Mouse (Mus musculus) Muller cell, postnatal 12 days (primary cell): ENCODE measurements around the gene Siah3.

Experiments used
- DNase-seq: peaks from one replicate; pipeline ENCODE4 v3.0.0-alpha.2; 2015; ENCODE audit errors: inconsistent ontology term

Siah3 gene

GRCm38 (mm10) chr14:75463171-75463570 lies 7.4 kb downstream of the Siah3 start:
- DNase-seq, result no peak

- DNase-seq, result no peak
Observed at GRCm38 (mm10) chr14:75468941-75469340, 13.2 kb downstream of the Siah3 start.

GRCm38 (mm10) chr14:75473061-75473930 lies 17.5 kb downstream of the Siah3 start:
- peak; percentile 93 for DNase-seq

DNA sequence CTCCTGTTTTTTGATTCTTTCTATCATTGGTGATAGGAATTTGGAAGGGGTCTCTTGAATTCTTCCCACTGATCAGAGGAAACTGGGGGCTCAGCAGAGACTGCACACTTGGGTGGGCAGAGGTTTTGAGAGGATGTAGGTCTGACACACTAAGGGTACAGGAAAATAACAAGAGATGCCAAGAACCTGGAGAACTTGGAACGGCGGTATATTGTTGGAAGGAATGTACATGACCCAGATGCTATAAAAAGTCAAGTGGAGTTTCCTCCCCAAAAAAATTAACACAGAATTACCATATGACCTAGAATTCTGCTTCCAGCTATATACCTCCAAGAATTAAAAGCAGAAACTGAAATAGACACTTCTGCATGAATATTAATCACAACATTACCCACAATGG lies 20.1 kb downstream of the Siah3 start:
- no peak for DNase-seq

- peak; percentile 43 for DNase-seq
Observed at GRCm38 (mm10) chr14:75482231-75483175, 26.7 kb downstream of the Siah3 start.

- no peak for DNase-seq
Observed at GRCm38 (mm10) chr14:75483176-75483546, 27.4 kb downstream of the Siah3 start.

DNA sequence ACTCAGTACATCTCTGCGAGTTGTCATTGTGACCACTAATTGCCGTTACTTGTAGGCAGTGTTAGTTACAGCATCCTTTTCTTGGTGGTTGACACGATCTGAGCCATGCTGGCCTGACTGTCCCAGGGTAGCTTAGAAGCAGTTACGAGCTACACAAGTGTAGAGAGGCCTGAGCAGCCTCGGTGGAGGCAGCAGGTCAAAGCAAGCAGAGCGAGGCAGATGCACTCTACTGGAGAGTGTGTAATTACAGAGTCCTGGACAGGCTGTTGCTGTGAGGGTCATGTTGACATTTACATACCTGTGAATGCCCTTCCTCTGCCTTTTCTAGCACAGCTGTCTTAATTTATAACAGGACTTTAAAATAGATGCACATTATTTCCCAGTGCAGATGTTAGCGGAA lies 32.1 kb downstream of the Siah3 start:
- no peak for DNase-seq

- DNase-seq, result no peak
Observed at GRCm38 (mm10) chr14:75493555-75494194, 37.9 kb downstream of the Siah3 start.

DNA sequence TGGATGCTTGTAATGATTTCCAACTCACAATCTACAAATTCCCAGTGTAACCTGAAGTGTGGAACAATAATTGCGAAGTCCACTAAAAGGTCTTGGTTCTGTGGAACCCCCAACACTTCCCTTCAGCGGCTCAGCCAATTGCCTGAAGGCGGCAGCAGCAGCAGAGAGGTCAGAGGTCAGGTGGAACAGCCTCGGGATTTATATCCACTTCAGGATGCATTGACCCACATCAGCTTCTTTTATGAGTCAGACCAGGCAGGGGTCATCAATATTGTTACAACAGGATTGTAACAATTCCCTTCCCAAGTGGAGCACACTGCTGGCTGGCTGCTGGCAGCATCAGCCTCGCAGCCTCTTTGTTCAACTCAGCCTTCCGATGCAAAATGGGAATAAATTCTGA lies 39.1 kb downstream of the Siah3 start:
- no peak for DNase-seq

DNA sequence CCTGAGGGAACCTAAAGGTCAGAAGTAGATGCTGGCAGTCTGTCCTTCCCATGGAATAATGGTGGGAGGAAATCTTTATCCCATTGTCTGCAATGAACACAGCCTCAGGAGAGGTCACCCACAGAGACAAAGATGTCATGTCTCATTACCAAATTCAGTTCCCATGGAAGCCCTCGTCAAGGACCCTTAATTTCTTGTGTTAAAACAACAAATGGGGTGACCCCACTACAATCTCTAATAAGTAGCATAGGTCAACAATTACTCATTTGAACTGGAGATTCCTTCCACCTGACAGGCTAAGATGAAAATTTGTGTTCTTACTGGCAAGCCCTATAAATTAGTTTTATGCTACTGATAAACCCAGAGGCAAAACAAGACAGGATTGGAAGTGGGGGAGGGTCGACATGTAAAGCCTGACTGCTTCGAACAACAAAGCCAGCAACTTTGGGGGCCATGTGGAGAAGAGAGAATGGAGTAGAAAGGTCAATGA lies 45.8 kb downstream of the Siah3 start:
- no peak for DNase-seq

DNA sequence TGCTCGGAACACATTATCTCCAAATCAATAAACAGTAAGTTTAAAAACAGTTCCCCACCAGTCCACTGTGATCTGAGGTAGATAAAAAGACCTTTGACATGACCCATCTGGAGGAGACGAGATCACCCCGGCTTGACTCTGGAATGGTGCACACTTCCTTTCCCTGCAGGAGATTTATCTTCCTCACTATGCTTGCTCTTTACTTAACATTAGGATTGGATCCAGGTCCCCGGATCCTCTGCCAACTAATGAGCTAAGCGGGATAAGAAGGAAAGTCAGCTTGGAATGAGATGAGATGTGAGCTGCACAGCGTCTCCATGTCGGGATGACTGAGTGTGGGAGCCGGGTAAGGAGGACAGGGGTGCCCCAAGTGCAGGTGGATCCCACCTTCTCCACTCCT lies 46.7 kb downstream of the Siah3 start:
- no peak for DNase-seq

DNA sequence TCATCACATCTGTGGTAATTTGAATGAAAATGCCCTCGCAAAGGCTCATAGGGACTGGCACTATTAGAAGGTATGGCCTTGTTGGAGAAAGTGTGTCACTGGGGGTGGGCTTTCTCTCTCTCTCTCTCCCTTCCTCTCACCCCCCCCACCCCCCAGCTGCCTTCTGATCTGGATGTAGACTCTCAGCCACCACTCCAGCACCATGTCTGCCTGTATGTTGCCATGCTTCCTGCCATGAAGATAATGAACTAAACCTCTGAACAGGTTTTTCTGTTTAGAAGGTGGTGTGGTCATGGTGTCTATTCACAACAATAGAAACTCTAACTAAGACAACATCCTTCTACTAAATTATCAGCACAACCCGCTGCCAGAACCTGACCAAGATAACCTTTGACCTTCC lies 48.5 kb downstream of the Siah3 start:
- DNase-seq, result no peak

DNA sequence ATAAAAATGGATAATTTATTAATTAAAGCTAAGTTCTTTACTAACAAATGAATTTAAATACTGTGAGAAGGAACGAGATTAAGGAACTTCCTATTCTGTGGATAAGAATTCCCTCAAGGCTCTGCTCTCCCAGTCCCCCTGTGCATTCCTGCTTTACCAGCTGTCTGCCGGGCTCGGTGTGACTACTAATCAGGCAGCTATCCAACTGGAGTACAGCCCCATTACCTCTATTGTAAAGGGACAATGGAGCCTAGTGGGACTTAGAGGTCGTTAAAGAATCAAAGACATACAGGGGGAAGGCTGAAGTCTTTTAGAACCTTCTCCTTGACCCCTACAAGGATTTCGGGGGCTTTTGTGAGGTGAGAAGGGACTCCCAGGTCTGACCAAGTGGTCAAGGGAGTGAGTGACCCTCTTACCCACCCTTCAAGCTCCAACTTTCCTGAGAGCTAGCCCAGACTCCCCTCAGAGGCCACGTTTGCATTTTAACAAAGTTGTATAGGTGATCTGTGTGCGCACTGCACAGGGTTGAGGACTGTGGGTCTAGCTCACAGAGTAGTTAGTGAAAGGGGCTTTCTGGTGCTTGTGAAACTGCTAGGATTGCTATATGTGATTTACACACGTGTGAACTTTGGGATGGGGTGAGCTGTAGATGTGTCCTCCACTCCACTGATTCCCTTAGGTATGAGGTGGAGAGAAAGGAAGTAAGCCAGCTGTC lies 49.5 kb downstream of the Siah3 start:
- DNase-seq, result peak; percentile 60

DNA sequence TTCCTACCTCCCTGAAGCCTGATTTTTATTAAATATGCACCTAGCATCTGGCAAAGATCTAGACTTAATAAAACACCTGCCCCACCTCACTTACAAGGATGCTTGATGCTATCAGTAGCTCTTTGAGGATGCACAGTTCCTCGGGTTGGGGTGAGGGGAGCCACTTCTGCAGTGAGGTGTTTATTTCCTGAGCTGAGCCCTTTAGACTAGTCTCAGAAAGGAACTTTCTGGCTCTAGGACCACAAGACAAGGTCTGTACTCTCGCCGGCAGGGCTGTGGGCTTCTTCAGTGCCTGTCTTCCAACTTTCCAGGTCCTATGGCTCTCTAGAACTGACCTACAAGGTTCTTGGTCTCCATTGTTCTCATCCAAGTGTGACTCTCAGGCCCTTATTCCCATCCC lies 50.5 kb downstream of the Siah3 start:
- DNase-seq, result no peak

GRCm38 (mm10) chr14:75510125-75510524 lies 54.3 kb downstream of the Siah3 start:
- DNase-seq, result no peak

DNA sequence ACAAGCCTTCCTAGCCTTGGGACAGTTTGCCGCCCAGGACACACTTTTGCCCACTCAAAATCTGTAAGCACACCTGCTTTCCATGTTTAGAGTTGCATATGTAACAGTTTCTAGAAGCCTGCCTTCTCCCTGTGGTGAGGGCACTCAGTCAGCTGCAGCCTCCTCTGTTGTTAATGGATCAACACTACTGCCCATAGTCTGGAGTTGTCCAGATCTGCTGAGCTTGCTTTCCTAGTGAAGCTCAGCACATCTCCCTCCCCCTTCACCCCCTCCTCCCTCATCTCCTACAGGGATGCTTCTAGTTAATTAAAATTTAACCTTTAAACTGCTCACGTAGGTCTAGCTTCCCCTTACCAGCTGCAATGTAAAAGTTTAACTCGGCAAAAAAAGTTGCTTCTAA lies 57.2 kb downstream of the Siah3 start:
- no peak for DNase-seq

DNA sequence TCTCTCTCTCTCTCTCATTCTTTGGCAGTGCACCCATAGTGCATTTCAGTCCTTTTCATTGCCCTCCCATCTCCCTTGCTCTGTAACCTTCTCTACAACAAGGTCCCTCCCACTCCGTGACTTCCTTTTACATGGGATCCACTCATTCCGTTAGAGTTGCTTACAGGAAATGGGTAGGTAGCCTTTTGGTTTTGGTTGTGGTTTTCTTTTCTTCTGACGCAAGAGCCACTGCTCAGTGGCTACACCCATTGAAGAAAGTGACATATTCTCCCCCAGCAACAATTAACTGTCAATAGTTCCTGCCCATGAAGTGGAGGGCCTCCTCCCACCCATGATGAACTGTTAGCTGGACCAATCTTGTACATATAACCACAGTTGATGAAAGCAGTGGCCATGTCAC lies 60.4 kb downstream of the Siah3 start:
- no peak for DNase-seq

DNA sequence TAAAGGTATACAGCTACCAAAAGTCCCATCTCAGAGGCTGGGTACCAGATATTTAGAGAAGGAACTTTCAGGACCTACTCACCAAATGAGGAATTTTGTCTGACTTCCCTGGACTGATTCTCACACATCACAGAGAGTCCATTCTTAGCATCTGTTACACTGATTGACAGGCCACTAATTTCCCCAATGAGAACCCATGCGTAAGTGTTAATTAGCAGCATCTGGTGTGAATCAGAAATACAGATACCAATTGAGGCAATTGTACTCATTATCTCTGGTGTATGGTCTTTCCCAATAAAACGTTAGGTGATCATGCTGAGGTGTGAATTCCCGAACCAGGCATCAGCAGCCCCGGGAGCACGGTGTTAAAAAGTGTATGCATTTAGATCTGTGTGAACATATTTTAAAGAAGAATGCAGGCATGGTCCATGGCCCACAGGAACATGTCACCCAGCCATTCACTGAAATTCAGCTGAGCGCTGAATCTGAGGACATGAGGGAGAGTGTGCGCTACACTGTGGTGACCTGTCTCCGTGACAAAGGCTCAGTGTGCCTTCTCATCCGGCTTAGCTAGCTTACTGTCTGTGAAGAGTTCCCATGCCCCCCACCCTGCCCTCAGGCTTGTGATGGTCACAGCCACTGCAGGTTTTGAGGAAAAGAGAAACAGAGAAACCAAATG lies 61.3 kb downstream of the Siah3 start:
- no peak for DNase-seq

DNA sequence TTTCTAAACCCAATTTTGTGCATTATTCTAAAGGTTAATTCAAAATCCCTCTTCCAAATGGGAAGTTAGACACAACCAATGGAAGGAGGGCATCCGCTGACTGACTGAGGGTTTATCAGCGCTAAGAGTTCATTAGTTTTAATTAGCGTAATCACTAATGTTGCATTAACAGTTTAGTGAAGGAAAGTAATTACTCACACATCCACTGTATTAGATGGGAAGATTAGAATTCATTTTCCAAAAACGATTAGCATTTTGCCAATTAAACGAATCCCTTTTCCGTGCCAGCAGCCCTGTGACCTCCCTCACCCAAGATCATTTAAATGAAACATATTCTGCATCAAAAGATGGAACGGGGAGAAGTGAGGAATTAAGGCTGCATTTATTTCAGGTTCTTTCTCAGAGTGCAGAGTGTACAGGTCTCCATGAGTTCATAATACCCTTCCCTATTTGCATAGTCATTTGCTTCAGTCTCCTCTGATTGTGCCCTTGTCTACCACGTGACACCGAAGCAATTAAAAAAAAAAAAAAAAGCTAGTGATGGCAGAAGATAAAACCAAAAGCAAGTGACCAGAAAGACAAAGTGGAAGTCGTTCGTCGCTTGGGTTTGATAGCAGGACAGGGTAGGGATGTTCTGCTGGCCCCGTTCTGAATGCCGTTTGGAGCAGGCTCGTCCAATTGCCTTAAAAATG lies 62.6 kb downstream of the Siah3 start:
- DNase-seq, result no peak

DNA sequence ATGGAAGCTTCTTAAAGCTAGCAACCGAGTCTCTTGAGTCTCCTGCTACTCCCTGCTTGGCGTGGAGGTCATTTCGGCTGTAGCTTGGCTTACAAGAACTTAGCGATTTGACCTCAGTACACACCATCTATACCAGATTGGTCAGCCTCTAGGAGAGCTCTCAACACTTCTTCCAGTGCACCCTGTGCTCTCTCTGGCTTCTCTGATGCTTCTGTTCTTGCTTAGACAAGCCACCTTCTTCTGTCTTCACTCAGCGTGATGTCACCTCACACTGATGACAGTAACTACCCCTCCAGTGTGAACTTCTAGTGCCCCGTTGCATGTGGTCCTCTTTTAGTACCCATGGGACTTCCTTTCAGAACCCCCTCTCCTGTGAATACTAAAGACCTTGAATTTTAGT lies 63.1 kb downstream of the Siah3 start:
- DNase-seq, result no peak
